Mouse (Mus musculus) heart, postnatal 10 days (tissue): ENCODE results near the gene Cstad. TPM values are rescaled to one million over a fixed set of nuclear protein-coding genes. Genes with fewer than 3 reads are reported as not detected.

Experiments used
- DNase-seq, 2 experiments: peaks; one replicate each; pipeline ENCODE4 v3.0.0; 2021
- intact Hi-C: fragments of 180-260 bp; cut with DNase I; formaldehyde crosslinking; loops from one replicate; pipeline ENCODE4 v1.15.1; 2025
- total RNA-seq, 2 experiments: library from RNA; stranded (reverse); gene quantifications; 2 replicates each; pipeline ENCODE4 v1.2.3; 2021

Cstad gene
- total RNA-seq, 2 experiments from 2014 or later: 1.9 to 3.1 TPM

GRCm38 (mm10) chr2:30655746-30656145, 60.9 kb downstream of the Cstad start:
- no peak for DNase-seq
- intact Hi-C loops: loop anchor here (5.0 kb wide), 2 partner anchors 52 to 183 kb away; partner anchors contain the start of gene Ier5l

GRCm38 (mm10) chr2:30656711-30657555, 62.1 kb downstream of the Cstad start:
- no peak for DNase-seq
- intact Hi-C loops: loop anchor here (5.0 kb wide), 2 partner anchors 50 to 185 kb away; partner anchors contain the start of gene Ier5l

- intact Hi-C loops: loop anchor here (2.0 to 5.0 kb wide), 4 partner anchors 49 to 186 kb away; partner anchors contain the start of gene Ier5l
- peak; percentile 70 to 77 for DNase-seq
These were observed 63.0 kb downstream of the Cstad start for GRCm38 (mm10) chr2:30657674-30658479.

GRCm38 (mm10) chr2:30658480-30658843, 63.6 kb downstream of the Cstad start:
- intact Hi-C loops: loop anchor here (2.0 to 5.0 kb wide), 4 partner anchors 49 to 186 kb away; partner anchors contain the start of gene Ier5l
- peak; percentile 100 for DNase-seq

Other genes with a start within 250 kb of the Cstad start
- gene Sh3glb2, start 235.7 kb upstream of the Cstad start, total RNA-seq: 10 to 100 TPM; 62.0 to 69.5 TPM
- gene Miga2, start 230.8 kb upstream of the Cstad start, total RNA-seq: 10 to 100 TPM; 70.5 to 78.0 TPM
- 10 to 100 TPM; 11.6 to 14.7 TPM for gene Dolpp1, start 202.8 kb upstream of the Cstad start, total RNA-seq
- 100 to 1,000 TPM; 448 to 485 TPM for gene Crat, start 179.2 kb upstream of the Cstad start, total RNA-seq
- gene Ptpa, start 179.0 kb upstream of the Cstad start, total RNA-seq: 100 to 1,000 TPM; 125 to 133 TPM
- 10 to 100 TPM in 1 of 2 experiments, 1 to 10 TPM in 1; 9.5 to 12.2 TPM for gene Ier5l, start 120.8 kb upstream of the Cstad start, total RNA-seq
- 1 to 10 TPM in 1 of 2 experiments, under 1 TPM in 1; 0.93 to 1.7 TPM for gene 1700001O22Rik, start 208.6 kb downstream of the Cstad start, total RNA-seq
- 10 to 100 TPM; 41.3 to 41.9 TPM for gene Ntmt1, start 212.8 kb downstream of the Cstad start, total RNA-seq
- gene Asb6, start 235.3 kb downstream of the Cstad start, total RNA-seq: 10 to 100 TPM; 12.0 to 13.5 TPM
- 1 to 10 TPM; 3.1 to 4.9 TPM for gene Prrx2, start 239.9 kb downstream of the Cstad start, total RNA-seq